In the genomic region with DNA sequence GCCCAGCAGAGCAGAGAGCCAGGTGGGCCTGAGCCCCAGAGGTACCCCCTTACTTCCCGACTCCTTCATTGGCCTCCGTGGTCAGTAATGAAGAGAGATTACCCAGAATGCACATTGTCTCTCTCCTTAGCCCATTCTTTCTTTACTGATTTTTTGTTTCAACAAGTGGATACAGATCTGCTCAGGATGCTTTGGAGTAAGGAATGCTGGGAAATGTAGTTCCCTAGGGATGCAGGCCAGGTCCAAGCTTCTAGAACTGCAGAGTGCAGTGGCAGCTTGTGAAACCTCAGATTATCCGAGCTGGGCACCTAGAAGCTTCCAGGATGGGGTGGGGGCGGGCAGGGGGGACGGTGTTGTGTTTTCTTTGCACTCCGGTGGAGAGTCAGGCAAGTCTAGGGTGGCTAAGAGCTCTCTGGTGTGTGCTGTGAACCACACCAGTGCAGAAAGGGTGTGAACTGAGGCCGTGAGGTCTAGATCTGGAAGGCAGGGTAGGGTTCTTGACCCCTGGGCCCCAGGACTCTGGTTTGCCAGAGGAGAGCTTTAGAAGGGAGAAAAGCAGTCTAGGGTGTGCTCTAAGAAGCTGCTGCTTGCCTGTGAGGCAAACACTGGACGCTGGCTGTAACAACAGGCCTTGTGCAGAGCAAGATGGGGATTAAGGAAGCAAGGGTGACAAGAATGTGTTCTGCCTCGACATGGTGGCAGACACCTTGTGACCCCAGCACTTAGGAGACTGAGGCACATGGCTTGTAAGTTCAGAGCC, we compare ENCODE assay signal across 23 mouse cellular contexts. TPM values are rescaled to one million over a fixed set of nuclear protein-coding genes. Genes with fewer than 3 reads are reported as not detected.
DNase-seq lines count a peak whose midpoint lies in the region; ATAC-seq and TF ChIP-seq lines count a peak whose summit lies in the region.
"Had no signal": no experiment of that assay in that cellular context is flagged by ENCODE, and none has a peak within 500 bp of the region (broad histone marks: within the 10 kb centered on the region; RNA-seq: fewer than 3 reads in every experiment).

No protein-coding gene starts in this region.

- in situ Hi-C loops in CH12.LX (cut with MboI; ENCODE audit: low pct_ligation_motif_present, low pct_unique_long_range_greater_than_20kb, low sequenced_read_pairs) (no loop called here), ES-E14 (cut with MboI; ENCODE audit: low sequenced_read_pairs in 2 of 2, unreplicated experiment in 2 of 2) (no loop called here)

- no peak for TF ChIP-seq CTCF in CH12.LX (conservative IDR thresholded peaks at IDR 0.05 in 1 of 2, IDR thresholded peaks at IDR 0.05 in 1 of 2; ENCODE audit: low read depth in 2 of 2, low read length in 2 of 2)

- no peaks in the 10 kb centered on the region for H3K79me2 ChIP-seq in CH12.LX (replicated peaks; ENCODE audit: control insufficient read depth, extremely low read depth, insufficient read depth, poor library complexity, severe bottlenecking)

- TF ChIP-seq EP300 in CH12.LX (IDR thresholded peaks at IDR 0.05; ENCODE audit: low read length) = no peak

- no peaks in the 10 kb centered on the region for H3K9me3 ChIP-seq in midbrain, embryonic 11.5 days (ENCODE audit: control insufficient read depth, low read length)
- H3K9me3 ChIP-seq in midbrain, embryonic 15.5 days = no peaks in the 10 kb centered on the region
- H3K9me3 ChIP-seq in CH12.LX (replicated peaks; ENCODE audit: low read length) = no peaks in the 10 kb centered on the region
- H3K9me3 ChIP-seq in ES-E14 (ENCODE audit: control insufficient read depth, insufficient read depth, low read depth, low read length) = no peaks in the 10 kb centered on the region
- H3K9me3 ChIP-seq: forebrain, embryonic 13.5 days; forebrain, embryonic 15.5 days had no signal

- H3K4me3 ChIP-seq in midbrain, embryonic 11.5 days (ENCODE audit: low read depth, low read length) = no peak overlapping the region
- no peak overlapping the region for H3K4me3 ChIP-seq in midbrain, embryonic 15.5 days
- no peak overlapping the region for H3K4me3 ChIP-seq in CH12.LX (replicated peaks in 1 of 3; ENCODE audit: low read depth in 2 of 3, low read length in 2 of 3, poor library complexity in 1 of 3)
- no peak overlapping the region for H3K4me3 ChIP-seq in ES-E14 (ENCODE audit: insufficient read depth in 1 of 2, low read depth in 1 of 2, low read length in 2 of 2, poor library complexity in 1 of 2, severe bottlenecking in 1 of 2)
- H3K4me3 ChIP-seq: forebrain, embryonic 13.5 days; forebrain, embryonic 15.5 days had no signal

- no peak overlapping the region for H3K27ac ChIP-seq in midbrain, embryonic 11.5 days (ENCODE audit: low read depth, low read length)
- no peak overlapping the region for H3K27ac ChIP-seq in midbrain, embryonic 15.5 days
- H3K27ac ChIP-seq in CH12.LX (ENCODE audit: insufficient read depth, low read depth) = no peak overlapping the region
- no peak overlapping the region for H3K27ac ChIP-seq in ES-E14 (ENCODE audit: insufficient read depth, low read depth, low read length, poor library complexity, severe bottlenecking)
- H3K27ac ChIP-seq: forebrain, embryonic 13.5 days; forebrain, embryonic 15.5 days had no signal

- no peak for TF ChIP-seq POLR2A in CH12.LX (IDR thresholded peaks at IDR 0.05; ENCODE audit: low read depth, low read length)

- DNase-seq in heart, adult 11 months = peak; percentile 86
- DNase-seq in heart, postnatal 36 days = no peak
- peak; percentile 51 for DNase-seq in midbrain, embryonic 11.5 days (ENCODE audit: low spot score, missing footprints)
- DNase-seq in CH12.LX (ENCODE audit: extremely low read depth) (no peak), ES-E14 (ENCODE audit: low read depth, low spot score) (no peak)
- no peak for DNase-seq in natural killer cell, adult 2 months (ENCODE audit: low spot score in 2 of 2)
- DNase-seq in thymus, postnatal 0 days (ENCODE audit: low spot score) = no peak
- DNase-seq: adrenal gland, adult 8-10 months; adrenal gland, postnatal 14 days; adrenal gland, postnatal 36 days; cerebellum, adult 11-12 months; cerebellum, adult 2 months; cerebellum, adult 9-10 months; cerebellum, postnatal 10 days; cerebellum, postnatal 25 days; forebrain, postnatal 0 days had no signal

- no peak overlapping the region for H3K9ac ChIP-seq in midbrain, embryonic 11.5 days (ENCODE audit: low read length)
- no peak overlapping the region for H3K9ac ChIP-seq in midbrain, embryonic 15.5 days
- no peak overlapping the region for H3K9ac ChIP-seq in CH12.LX (ENCODE audit: insufficient read depth, low read depth)
- H3K9ac ChIP-seq in ES-E14 (ENCODE audit: insufficient read depth, low read depth, low read length, poor library complexity, severe bottlenecking) = no peak overlapping the region
- H3K9ac ChIP-seq: forebrain, embryonic 13.5 days; forebrain, embryonic 15.5 days; forebrain, postnatal 0 days had no signal

- intact Hi-C loops in heart, postnatal 36 days (cut with DNase I) = no loop called here

- no peaks in the 10 kb centered on the region for H3K27me3 ChIP-seq in midbrain, embryonic 11.5 days (ENCODE audit: control insufficient read depth, insufficient read depth, low read length)
- no peaks in the 10 kb centered on the region for H3K27me3 ChIP-seq in midbrain, embryonic 15.5 days (replicated peaks)
- H3K27me3 ChIP-seq in CH12.LX (replicated peaks) = peaks cover 40% of the 10 kb centered on the region
- H3K27me3 ChIP-seq: forebrain, embryonic 13.5 days; forebrain, embryonic 15.5 days; Patski had no signal

- no peak overlapping the region for H3K4me2 ChIP-seq in midbrain, embryonic 11.5 days
- no peak overlapping the region for H3K4me2 ChIP-seq in midbrain, embryonic 15.5 days
- no peak overlapping the region for H3K4me2 ChIP-seq in CH12.LX (ENCODE audit: insufficient read depth, low read depth, poor library complexity, severe bottlenecking)
- H3K4me2 ChIP-seq: forebrain, embryonic 13.5 days; forebrain, embryonic 15.5 days had no signal

- H3K36me3 ChIP-seq in midbrain, embryonic 11.5 days (ENCODE audit: control insufficient read depth, insufficient read depth, low read length) = no peaks in the 10 kb centered on the region
- no peaks in the 10 kb centered on the region for H3K36me3 ChIP-seq in midbrain, embryonic 15.5 days (replicated peaks)
- H3K36me3 ChIP-seq in CH12.LX (replicated peaks in 1 of 2; ENCODE audit: control insufficient read depth in 1 of 2, insufficient read depth in 1 of 2, low read length in 1 of 2) (peaks cover 0 to 11% of the 10 kb centered on the region in 2 experiments), ES-E14 (ENCODE audit: control insufficient read depth, insufficient read depth, low read length, poor library complexity, severe bottlenecking) (peaks cover 17% of the 10 kb centered on the region; the same call in 1 of the 2 replicates)

- dilution Hi-C loops in CH12.LX (cut with MboI; ENCODE audit: extremely low pct_ligation_motif_present, extremely low pct_unique_long_range_greater_than_20kb, low sequenced_read_pairs) = no loop called here

- no peak for ATAC-seq in midbrain, embryonic 11.5 days (ENCODE audit: low FRiP score)
- no peak for ATAC-seq in midbrain, embryonic 15.5 days (replicated peaks)
- ATAC-seq: activated CD4-positive, CD25-positive, alpha-beta regulatory T cell, adult 4 months; forebrain, embryonic 13.5 days; forebrain, embryonic 15.5 days; forebrain, postnatal 0 days; Patski had no signal

- 89% methylated on average over 9 of the region's 9 CpGs for WGBS in midbrain, embryonic 11.5 days
- WGBS in midbrain, embryonic 15.5 days = 80% methylated on average over 9 of the region's 9 CpGs

- no peak for TF ChIP-seq RAD21 in CH12.LX (IDR thresholded peaks at IDR 0.05; ENCODE audit: low read depth, low read length)

- H3K4me1 ChIP-seq in midbrain, embryonic 11.5 days (ENCODE audit: control insufficient read depth, insufficient read depth, low read length) = no peaks in the 10 kb centered on the region
- H3K4me1 ChIP-seq in midbrain, embryonic 15.5 days = no peaks in the 10 kb centered on the region
- no peaks in the 10 kb centered on the region for H3K4me1 ChIP-seq in CH12.LX (ENCODE audit: control insufficient read depth in 1 of 2, insufficient read depth in 2 of 2)
- H3K4me1 ChIP-seq in ES-E14 (ENCODE audit: control insufficient read depth in 2 of 2, insufficient read depth in 2 of 2, low read length in 2 of 2, poor library complexity in 1 of 2) = no peaks in the 10 kb centered on the region
- H3K4me1 ChIP-seq: forebrain, embryonic 13.5 days; forebrain, embryonic 15.5 days had no signal

RNA-seq across cellular contexts. Expression of a gene that starts 6.9 kb away (rescaled TPM):
- 10 to 100 TPM; 53.0 to 66.2 TPM for total RNA-seq in heart, postnatal 36 days (2021)
- 145 and 158 TPM in 2 replicates for polyA plus RNA-seq in midbrain, embryonic 11.5 days (2014; fragmentation: Nextera tagmentation; extraction: Ambion mirVana)
- polyA plus RNA-seq in midbrain, embryonic 15.5 days (2015; fragmentation: Nextera tagmentation; extraction: Ambion mirVana) = 233 and 238 TPM in 2 replicates
- total RNA-seq in CH12.LX (2012; rRNA removed) (129 and 136 TPM in 2 replicates), CH12.LX (2014; rRNA removed) (80.3 and 84.7 TPM in 2 replicates), ES-E14 (2012; rRNA removed) (34.6 and 52.5 TPM in 2 replicates)
- 94.6 and 109 TPM in 2 replicates for polyA plus RNA-seq in CH12.LX (2012; ENCODE audit: insufficient read length, low read depth)
- polyA plus RNA-seq in thymus, postnatal 0 days (2015; fragmentation: Nextera tagmentation; extraction: Ambion mirVana) = 227 and 241 TPM in 2 replicates

RNA-seq across cellular contexts. Expression of a gene that starts 14.3 kb away (rescaled TPM):
- total RNA-seq in heart, postnatal 36 days (2021) = under 1 TPM; 0.14 to 0.31 TPM
- 0.60 and 1.0 TPM in 2 replicates for polyA plus RNA-seq in midbrain, embryonic 11.5 days (2014; fragmentation: Nextera tagmentation; extraction: Ambion mirVana)
- polyA plus RNA-seq in midbrain, embryonic 15.5 days (2015; fragmentation: Nextera tagmentation; extraction: Ambion mirVana) = 0.80 and 1.1 TPM in 2 replicates
- total RNA-seq in CH12.LX (2012; rRNA removed) = 8.0 and 13.3 TPM in 2 replicates
- total RNA-seq in CH12.LX (2014; rRNA removed) = 3.0 and 4.5 TPM in 2 replicates
- polyA plus RNA-seq in CH12.LX (2012; ENCODE audit: insufficient read length, low read depth) = 9.9 and 11.5 TPM in 2 replicates
- total RNA-seq in ES-E14 (2012; rRNA removed) = 12.1 and 18.9 TPM in 2 replicates
- polyA plus RNA-seq in thymus, postnatal 0 days (2015; fragmentation: Nextera tagmentation; extraction: Ambion mirVana) = 3.7 and 4.5 TPM in 2 replicates
- total RNA-seq: adrenal gland, postnatal 36 days had no signal
- polyA plus RNA-seq: C2C12 had no signal

RNA-seq across cellular contexts. Expression of a gene that starts 19.7 kb away (rescaled TPM):
- 10 to 100 TPM in 1 of 2 experiments, 1 to 10 TPM in 1; 7.2 to 10.6 TPM for total RNA-seq in heart, postnatal 36 days (2021)
- polyA plus RNA-seq in midbrain, embryonic 11.5 days (2014; fragmentation: Nextera tagmentation; extraction: Ambion mirVana) = 14.8 TPM in 2 replicates
- polyA plus RNA-seq in midbrain, embryonic 15.5 days (2015; fragmentation: Nextera tagmentation; extraction: Ambion mirVana) = 6.8 and 7.7 TPM in 2 replicates
- total RNA-seq in CH12.LX (2012; rRNA removed) (0.08 and 0.17 TPM in 2 replicates), CH12.LX (2014; rRNA removed) (not detected in 2 replicates), ES-E14 (2012; rRNA removed) (13.2 and 24.4 TPM in 2 replicates)
- polyA plus RNA-seq in CH12.LX (2012; ENCODE audit: insufficient read length, low read depth) = 0.06 TPM in 1 of 2 replicates, not detected in the other
- 2.5 and 3.1 TPM in 2 replicates for polyA plus RNA-seq in thymus, postnatal 0 days (2015; fragmentation: Nextera tagmentation; extraction: Ambion mirVana)

RNA-seq across cellular contexts. Expression of a gene that starts 31.6 kb away (rescaled TPM):
- total RNA-seq in heart, postnatal 36 days (2021) = 1 to 10 TPM; 8.5 to 9.2 TPM
- 5.6 and 5.7 TPM in 2 replicates for polyA plus RNA-seq in midbrain, embryonic 11.5 days (2014; fragmentation: Nextera tagmentation; extraction: Ambion mirVana)
- polyA plus RNA-seq in midbrain, embryonic 15.5 days (2015; fragmentation: Nextera tagmentation; extraction: Ambion mirVana) = 9.6 and 9.9 TPM in 2 replicates
- total RNA-seq in CH12.LX (2012; rRNA removed) (6.9 and 7.1 TPM in 2 replicates), CH12.LX (2014; rRNA removed) (2.4 and 3.3 TPM in 2 replicates), ES-E14 (2012; rRNA removed) (7.4 and 10.2 TPM in 2 replicates)
- polyA plus RNA-seq in CH12.LX (2012; ENCODE audit: insufficient read length, low read depth) = 6.5 and 7.1 TPM in 2 replicates
- 12.1 and 12.7 TPM in 2 replicates for polyA plus RNA-seq in thymus, postnatal 0 days (2015; fragmentation: Nextera tagmentation; extraction: Ambion mirVana)

RNA-seq across cellular contexts. Expression of a gene that starts 45.7 kb away (rescaled TPM):
- 1 to 10 TPM in 1 of 2 experiments, under 1 TPM in 1; 0.76 to 1.6 TPM for total RNA-seq in heart, postnatal 36 days (2021)
- polyA plus RNA-seq in midbrain, embryonic 11.5 days (2014; fragmentation: Nextera tagmentation; extraction: Ambion mirVana) = not detected in 2 replicates
- 1.2 and 1.3 TPM in 2 replicates for polyA plus RNA-seq in midbrain, embryonic 15.5 days (2015; fragmentation: Nextera tagmentation; extraction: Ambion mirVana)
- not detected in 2 replicates for total RNA-seq in CH12.LX (2012; rRNA removed)
- total RNA-seq in CH12.LX (2014; rRNA removed) = not detected in 2 replicates
- not detected in 2 replicates for polyA plus RNA-seq in CH12.LX (2012; ENCODE audit: insufficient read length, low read depth)
- total RNA-seq in ES-E14 (2012; rRNA removed) = 0.36 TPM in 1 of 2 replicates, not detected in the other
- 0.94 and 1.0 TPM in 2 replicates for polyA plus RNA-seq in thymus, postnatal 0 days (2015; fragmentation: Nextera tagmentation; extraction: Ambion mirVana)
- polyA plus RNA-seq: activated CD4-positive, CD25-positive, alpha-beta regulatory T cell, adult 4 months; forebrain, embryonic 11.5 days; forebrain, embryonic 13.5 days; Patski had no signal

Comparison
In these comparisons a context has a peak if more than half of its experiments do, and no peak if none do; other contexts are left out.
1. DNase-seq: peak in heart, adult 11 months (single experiment) and midbrain, embryonic 11.5 days (single experiment); none in heart, postnatal 36 days (0 of 2), CH12.LX (single experiment), ES-E14 (single experiment), natural killer cell, adult 2 months (0 of 2) and thymus, postnatal 0 days (single experiment).